Mouse (Mus musculus): ENCODE measurements at regions not wholly inside any gene's neighbourhood (a gene's known extent, or its start where the extent isn't known, plus 50 kb on each side); places are given as distances from the start of the nearest gene placed in this dataset.

GRCm38 (mm10) chr5:46151973-46152372, 294.6 kb upstream of the Lcorl start:
- no peak for DNase-seq (ENCODE audit: low read depth, low spot score)
- H3K27me3 ChIP-seq (ENCODE audit: control insufficient read depth, insufficient read depth, low read length, poor library complexity, severe bottlenecking): no peaks in the 10 kb centered on the region
- H3K36me3 ChIP-seq (ENCODE audit: control insufficient read depth, insufficient read depth, low read length, poor library complexity, severe bottlenecking): no peaks in the 10 kb centered on the region

DNA sequence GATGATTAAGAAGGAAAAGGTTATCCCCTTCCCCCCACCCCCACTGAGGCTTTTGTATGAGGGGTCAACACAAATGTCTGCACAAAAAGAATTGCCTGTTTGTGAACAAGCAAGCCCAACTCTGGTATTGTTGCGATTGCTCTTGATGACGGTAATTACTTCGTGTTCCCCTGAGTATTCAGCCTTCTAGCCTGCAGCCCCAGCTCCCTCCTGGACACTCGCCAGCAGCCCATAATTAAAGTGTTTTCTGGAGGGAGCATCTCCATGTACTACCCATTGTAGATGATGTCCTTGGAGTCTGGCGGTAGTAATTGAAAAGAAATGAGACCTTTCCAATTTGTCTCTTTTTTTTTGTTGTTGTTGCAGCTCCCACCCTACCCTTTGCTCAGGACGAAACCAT, 293.4 kb upstream of the Lcorl start:
- Histone ChIP-seq H3K36me3 (ENCODE audit: control insufficient read depth, insufficient read depth, low read length, poor library complexity, severe bottlenecking) (no peaks in the 10 kb centered on the region), H3K27me3 (ENCODE audit: control insufficient read depth, insufficient read depth, low read length, poor library complexity, severe bottlenecking) (no peaks in the 10 kb centered on the region)
- DNase-seq (ENCODE audit: low read depth, low spot score): no peak

GRCm38 (mm10) chr5:46149851-46150615, 292.6 kb upstream of the Lcorl start:
- no peaks in the 10 kb centered on the region for H3K27me3 ChIP-seq (ENCODE audit: control insufficient read depth, insufficient read depth, low read length, poor library complexity, severe bottlenecking)

DNA sequence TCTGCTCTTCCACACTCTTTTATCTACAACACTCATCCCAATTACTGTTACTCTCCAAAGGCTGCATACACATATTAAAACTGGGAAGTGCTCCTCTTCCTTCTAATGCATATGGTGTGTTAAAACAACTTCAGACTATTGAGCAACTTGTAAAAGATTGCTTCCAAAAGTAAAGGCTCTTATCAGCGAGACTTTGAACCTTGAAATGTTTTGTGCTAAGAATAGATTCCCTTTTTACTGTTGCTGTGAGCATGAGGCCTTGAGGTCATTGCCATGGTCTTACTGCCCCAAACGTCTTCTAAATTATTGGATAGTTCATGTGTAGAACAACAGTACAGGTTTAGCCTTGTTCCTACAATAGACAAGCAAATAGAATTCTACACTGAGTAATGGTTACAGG, 281.6 kb upstream of the Lcorl start:
- DNase-seq (ENCODE audit: low read depth, low spot score): no peak
- H3K27me3 ChIP-seq (ENCODE audit: control insufficient read depth, insufficient read depth, low read length, poor library complexity, severe bottlenecking): no peaks in the 10 kb centered on the region

More at GRCm38 (mm10) chr5:46149851-46150615, 292.6 kb upstream of the Lcorl start:
- H3K36me3 ChIP-seq (ENCODE audit: control insufficient read depth, insufficient read depth, low read length, poor library complexity, severe bottlenecking): no peaks in the 10 kb centered on the region
- DNase-seq (ENCODE audit: low read depth, low spot score): no peak

DNA sequence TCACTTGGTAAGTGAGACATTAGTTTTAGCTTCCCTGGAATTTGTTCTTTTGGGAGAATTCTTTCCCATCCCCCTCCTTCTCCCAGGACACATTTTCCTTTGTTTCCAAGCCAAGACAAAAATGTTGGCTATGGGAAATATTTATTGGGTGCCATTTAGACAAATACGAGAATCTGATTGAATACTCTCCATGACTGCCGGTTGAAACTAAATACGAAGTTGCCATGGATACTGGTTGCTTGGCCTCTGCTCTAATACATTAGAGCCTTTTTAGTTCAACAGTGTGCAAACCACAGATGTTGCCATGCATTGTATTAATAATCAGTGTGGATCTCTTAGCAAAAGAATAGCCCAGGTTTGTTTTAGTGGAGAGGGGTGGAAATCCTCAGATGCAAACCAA, 280.3 kb upstream of the Lcorl start:
- Histone ChIP-seq H3K36me3 (ENCODE audit: control insufficient read depth, insufficient read depth, low read length, poor library complexity, severe bottlenecking) (no peaks in the 10 kb centered on the region), H3K27me3 (ENCODE audit: control insufficient read depth, insufficient read depth, low read length, poor library complexity, severe bottlenecking) (no peaks in the 10 kb centered on the region)
- no peak for DNase-seq (ENCODE audit: low read depth, low spot score)

More for the DNA sequence above, 281.6 kb upstream of the Lcorl start:
- no peaks in the 10 kb centered on the region for H3K36me3 ChIP-seq (ENCODE audit: control insufficient read depth, insufficient read depth, low read length, poor library complexity, severe bottlenecking)

DNA sequence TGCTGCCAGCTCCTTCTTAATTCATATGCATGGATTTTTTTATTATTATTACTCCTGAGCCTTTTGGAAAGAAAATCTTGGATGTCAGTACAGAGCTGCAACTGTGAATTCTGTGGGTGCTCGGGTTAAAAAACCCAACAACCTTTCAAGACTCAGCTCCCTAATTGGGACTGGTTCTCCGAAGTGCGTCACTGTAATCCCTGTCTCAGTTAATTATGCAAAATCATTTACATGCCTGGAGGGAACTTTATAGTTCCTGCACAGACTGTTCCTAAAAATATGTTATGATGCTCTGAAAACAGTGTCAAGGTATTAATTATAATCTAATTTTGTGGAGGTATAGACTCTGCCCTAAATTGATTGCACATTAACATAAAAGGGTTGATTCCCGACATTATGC, 250.6 kb upstream of the Lcorl start:
- DNase-seq (ENCODE audit: low read depth, low spot score): no peak
- no peaks in the 10 kb centered on the region for H3K27me3 ChIP-seq (ENCODE audit: control insufficient read depth, insufficient read depth, low read length, poor library complexity, severe bottlenecking)

GRCm38 (mm10) chr5:46103350-46103749, 245.9 kb upstream of the Lcorl start:
- Histone ChIP-seq H3K36me3 (ENCODE audit: control insufficient read depth, insufficient read depth, low read length, poor library complexity, severe bottlenecking) (no peaks in the 10 kb centered on the region), H3K27me3 (ENCODE audit: control insufficient read depth, insufficient read depth, low read length, poor library complexity, severe bottlenecking) (no peaks in the 10 kb centered on the region)
- DNase-seq (ENCODE audit: low read depth, low spot score): no peak

More for the DNA sequence above, 250.6 kb upstream of the Lcorl start:
- no peaks in the 10 kb centered on the region for H3K36me3 ChIP-seq (ENCODE audit: control insufficient read depth, insufficient read depth, low read length, poor library complexity, severe bottlenecking)

GRCm38 (mm10) chr5:46092549-46092948, 235.1 kb upstream of the Lcorl start:
- Histone ChIP-seq H3K36me3 (ENCODE audit: control insufficient read depth, insufficient read depth, low read length, poor library complexity, severe bottlenecking) (no peaks in the 10 kb centered on the region), H3K27me3 (ENCODE audit: control insufficient read depth, insufficient read depth, low read length, poor library complexity, severe bottlenecking) (no peaks in the 10 kb centered on the region)
- DNase-seq (ENCODE audit: low read depth, low spot score): no peak

DNA sequence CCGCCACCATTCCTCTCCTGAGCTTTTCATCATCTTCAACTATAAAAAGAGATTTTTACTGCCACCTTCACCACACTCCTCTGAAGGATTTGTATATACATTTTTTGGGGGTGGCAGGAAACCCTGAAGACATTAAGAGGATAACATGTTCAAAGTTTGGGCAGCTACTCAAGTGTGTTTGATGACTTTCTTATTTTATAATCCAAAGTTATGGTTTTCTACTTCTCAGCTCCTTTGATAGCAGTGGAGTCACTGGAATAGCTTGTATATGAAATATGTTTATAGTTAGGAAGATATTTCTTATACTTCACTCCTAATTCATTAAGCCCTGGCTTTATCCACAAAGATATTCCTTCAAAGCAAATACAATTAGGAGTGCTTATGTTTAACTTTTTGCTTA, 229.5 kb upstream of the Lcorl start:
- H3K27me3 ChIP-seq (ENCODE audit: control insufficient read depth, insufficient read depth, low read length, poor library complexity, severe bottlenecking): no peaks in the 10 kb centered on the region
- no peak for DNase-seq (ENCODE audit: low read depth, low spot score)
- H3K36me3 ChIP-seq (ENCODE audit: control insufficient read depth, insufficient read depth, low read length, poor library complexity, severe bottlenecking): no peaks in the 10 kb centered on the region

DNA sequence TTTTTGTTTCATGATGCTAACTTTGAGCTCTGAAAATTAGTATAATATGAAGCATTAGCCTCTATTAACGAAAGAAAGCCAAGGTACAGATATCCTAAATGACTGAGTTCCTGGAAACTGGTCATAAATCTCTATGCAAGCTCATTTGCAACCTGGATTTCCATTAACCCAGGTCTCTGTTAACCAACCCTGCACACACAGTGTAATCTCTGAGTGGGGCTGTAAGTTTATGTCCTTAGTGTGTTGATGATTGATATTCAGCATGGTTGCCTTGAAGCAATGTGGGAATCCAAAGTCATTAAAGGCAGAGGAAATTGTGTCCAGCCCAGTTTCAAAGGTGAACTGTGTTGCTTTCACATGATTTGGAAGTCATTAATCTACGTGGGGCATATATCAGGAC, 225.9 kb upstream of the Lcorl start:
- Histone ChIP-seq H3K27me3 (ENCODE audit: control insufficient read depth, insufficient read depth, low read length, poor library complexity, severe bottlenecking) (no peaks in the 10 kb centered on the region), H3K36me3 (ENCODE audit: control insufficient read depth, insufficient read depth, low read length, poor library complexity, severe bottlenecking) (no peaks in the 10 kb centered on the region)
- no peak for DNase-seq (ENCODE audit: low read depth, low spot score)

- H3K36me3 ChIP-seq (ENCODE audit: control insufficient read depth, insufficient read depth, low read length, poor library complexity, severe bottlenecking): no peaks in the 10 kb centered on the region
- no peak for DNase-seq (ENCODE audit: low read depth, low spot score)
- H3K27me3 ChIP-seq (ENCODE audit: control insufficient read depth, insufficient read depth, low read length, poor library complexity, severe bottlenecking): no peaks in the 10 kb centered on the region
Measured at GRCm38 (mm10) chr5:46073744-46074143, 216.3 kb upstream of the Lcorl start.

DNA sequence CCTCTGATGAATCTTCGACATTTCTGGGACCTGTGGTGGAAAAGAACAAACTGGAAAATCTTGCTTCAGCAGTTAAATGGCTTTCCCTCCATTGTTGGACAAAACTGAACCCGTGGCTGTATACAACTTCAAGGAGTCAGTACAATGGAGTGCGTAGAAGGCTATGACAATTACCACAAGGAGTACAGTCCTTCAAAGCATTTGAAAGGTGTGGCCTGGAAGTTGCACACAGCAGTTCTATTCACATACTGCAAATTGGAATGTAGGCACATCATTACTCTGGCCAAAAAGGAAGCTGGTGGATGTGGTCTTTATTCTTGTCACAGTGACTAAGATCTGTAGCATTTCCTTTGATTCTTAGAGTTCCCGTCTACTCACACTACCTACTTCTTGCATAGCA, 215.7 kb upstream of the Lcorl start:
- H3K36me3 ChIP-seq (ENCODE audit: control insufficient read depth, insufficient read depth, low read length, poor library complexity, severe bottlenecking): no peaks in the 10 kb centered on the region

DNA sequence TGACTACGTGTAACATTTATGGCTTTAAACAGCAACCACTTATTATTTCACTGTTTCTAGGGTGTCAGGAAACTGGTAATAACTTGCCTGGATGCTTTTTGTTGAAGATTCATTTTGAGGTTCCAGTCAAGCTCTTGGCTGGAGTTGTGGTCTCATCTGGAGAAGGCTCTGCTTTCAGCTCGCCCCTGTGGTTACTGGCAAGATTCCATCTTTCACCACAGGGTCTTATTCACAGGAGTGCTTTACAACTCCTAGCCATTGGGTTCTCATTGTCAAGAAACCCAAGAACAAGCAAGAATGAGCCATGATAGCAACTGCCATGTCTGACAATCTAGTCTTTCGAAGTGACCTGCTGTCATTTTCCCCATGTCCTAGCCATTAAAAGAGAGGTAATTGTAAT, 202.5 kb upstream of the Lcorl start:
- DNase-seq (ENCODE audit: low read depth, low spot score): no peak
- Histone ChIP-seq H3K27me3 (ENCODE audit: control insufficient read depth, insufficient read depth, low read length, poor library complexity, severe bottlenecking) (no peaks in the 10 kb centered on the region), H3K36me3 (ENCODE audit: control insufficient read depth, insufficient read depth, low read length, poor library complexity, severe bottlenecking) (no peaks in the 10 kb centered on the region)

More for the DNA sequence above, 215.7 kb upstream of the Lcorl start:
- no peaks in the 10 kb centered on the region for H3K27me3 ChIP-seq (ENCODE audit: control insufficient read depth, insufficient read depth, low read length, poor library complexity, severe bottlenecking)
- no peak for DNase-seq (ENCODE audit: low read depth, low spot score)

GRCm38 (mm10) chr5:46054850-46055249, 197.4 kb upstream of the Lcorl start:
- Histone ChIP-seq H3K36me3 (ENCODE audit: control insufficient read depth, insufficient read depth, low read length, poor library complexity, severe bottlenecking) (no peaks in the 10 kb centered on the region), H3K27me3 (ENCODE audit: control insufficient read depth, insufficient read depth, low read length, poor library complexity, severe bottlenecking) (no peaks in the 10 kb centered on the region)
- DNase-seq (ENCODE audit: low read depth, low spot score): no peak

GRCm38 (mm10) chr5:46042684-46043348, 185.4 kb upstream of the Lcorl start:
- no peak for DNase-seq (ENCODE audit: low read depth, low spot score)
- Histone ChIP-seq H3K27me3 (ENCODE audit: control insufficient read depth, insufficient read depth, low read length, poor library complexity, severe bottlenecking) (no peaks in the 10 kb centered on the region), H3K36me3 (ENCODE audit: control insufficient read depth, insufficient read depth, low read length, poor library complexity, severe bottlenecking) (no peaks in the 10 kb centered on the region)
